Comparison of ENCODE assay signal across 35 mouse cellular contexts in the genomic region with DNA sequence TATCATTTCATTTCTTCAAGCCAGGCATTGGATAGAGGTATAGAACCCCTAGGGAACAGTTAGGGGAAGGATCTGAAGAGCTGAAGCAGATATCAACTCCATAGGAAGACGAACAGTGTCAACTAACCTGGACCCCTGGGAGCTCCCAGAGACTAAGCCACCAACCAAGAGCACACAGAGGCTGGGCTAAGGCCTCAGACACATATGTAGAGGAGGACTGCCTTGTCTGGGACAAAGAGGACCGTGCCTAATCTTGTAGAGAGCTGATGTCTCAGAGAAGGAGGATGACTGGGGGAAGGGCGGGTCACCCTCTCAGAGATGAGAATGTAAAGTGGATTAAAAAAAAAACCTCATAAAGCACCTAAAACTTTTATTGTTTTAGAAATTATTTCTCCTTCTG.
"Had no signal": no experiment of that assay in that cellular context is flagged by ENCODE, and none has a peak within 500 bp of the region (broad histone marks: within the 10 kb centered on the region; RNA-seq: fewer than 3 reads in every experiment).

No protein-coding gene starts in this region.

- DNase-seq: heart, adult 2 months; heart, postnatal 10 days; heart, postnatal 14 days; heart, postnatal 36 days; heart, postnatal 4 days; kidney, adult 11 months; kidney, adult 18-20 months; kidney, adult 2 months; kidney, adult 8-10 months; kidney, adult 9 months; kidney, postnatal 10 days; kidney, postnatal 14 days; kidney, postnatal 25 days; kidney, postnatal 36 days; kidney, postnatal 4 days; layer of hippocampus, adult 9-11 months had no signal

- H3K9ac ChIP-seq: heart, embryonic 12.5 days; heart, embryonic 13.5 days; heart, embryonic 15.5 days; hindbrain, embryonic 12.5 days; hindbrain, embryonic 13.5 days; hindbrain, embryonic 14.5 days; hindbrain, embryonic 15.5 days; intestine, embryonic 15.5 days; kidney, embryonic 15.5 days had no signal

- H3K36me3 ChIP-seq: heart, embryonic 10.5 days; heart, embryonic 12.5 days; heart, embryonic 13.5 days; heart, embryonic 15.5 days; hindbrain, embryonic 10.5 days; hindbrain, embryonic 12.5 days; hindbrain, embryonic 13.5 days; hindbrain, embryonic 15.5 days; intestine, embryonic 15.5 days; kidney, embryonic 15.5 days had no signal

- H3K4me3 ChIP-seq: heart, adult 2 months; heart, embryonic 10.5 days; heart, embryonic 12.5 days; heart, embryonic 13.5 days; heart, embryonic 15.5 days; hindbrain, embryonic 10.5 days; hindbrain, embryonic 12.5 days; hindbrain, embryonic 13.5 days; hindbrain, embryonic 15.5 days; intestine, embryonic 15.5 days; kidney, embryonic 15.5 days; layer of hippocampus, adult 2 months had no signal

- ATAC-seq: hindbrain, embryonic 16.5 days; hindbrain, postnatal 0 days; inflammation-experienced regulatory T-cells, adult 6 months; intestine, embryonic 15.5 days; intestine, embryonic 16.5 days; intestine, postnatal 0 days had no signal

- H3K9me3 ChIP-seq: heart, embryonic 10.5 days; heart, embryonic 12.5 days; heart, embryonic 13.5 days; heart, embryonic 15.5 days; hindbrain, embryonic 10.5 days; hindbrain, embryonic 12.5 days; hindbrain, embryonic 13.5 days; hindbrain, embryonic 15.5 days; intestine, embryonic 15.5 days; kidney, embryonic 15.5 days had no signal

- H3K27ac ChIP-seq: heart, adult 2 months; heart, embryonic 10.5 days; heart, embryonic 13.5 days; heart, embryonic 15.5 days; hindbrain, embryonic 10.5 days; hindbrain, embryonic 12.5 days; hindbrain, embryonic 13.5 days; hindbrain, embryonic 14.5 days; hindbrain, embryonic 15.5 days; hindbrain, postnatal 0 days; intestine, embryonic 15.5 days; kidney, embryonic 15.5 days; kidney, postnatal 0 days; layer of hippocampus, adult 2 months had no signal

- H3K27me3 ChIP-seq: heart, embryonic 12.5 days; heart, embryonic 13.5 days; heart, embryonic 15.5 days; hindbrain, embryonic 12.5 days; hindbrain, embryonic 13.5 days; hindbrain, embryonic 15.5 days; intestine, embryonic 15.5 days; kidney, embryonic 15.5 days had no signal

- H3K4me2 ChIP-seq: heart, embryonic 11.5 days; heart, embryonic 12.5 days; heart, embryonic 13.5 days; heart, embryonic 15.5 days; hindbrain, embryonic 12.5 days; hindbrain, embryonic 13.5 days; hindbrain, embryonic 14.5 days; hindbrain, embryonic 15.5 days; intestine, embryonic 15.5 days; kidney, embryonic 15.5 days had no signal

- H3K4me1 ChIP-seq: heart, embryonic 10.5 days; heart, embryonic 12.5 days; heart, embryonic 13.5 days; heart, embryonic 15.5 days; hindbrain, embryonic 10.5 days; hindbrain, embryonic 12.5 days; hindbrain, embryonic 13.5 days; hindbrain, embryonic 15.5 days; intestine, embryonic 15.5 days; kidney, embryonic 15.5 days had no signal
